Comparison of ENCODE assay signal across 9 mouse cellular contexts in genomic region chr11:94970210-94970943, GRCm38 (mm10). TPM values are rescaled to one million over a fixed set of nuclear protein-coding genes. Genes with fewer than 3 reads are reported as not detected.
DNase-seq lines count a peak whose midpoint lies in the region; ATAC-seq and TF ChIP-seq lines count a peak whose summit lies in the region.
"Had no signal": no experiment of that assay in that cellular context is flagged by ENCODE, and none has a peak within 500 bp of the region (broad histone marks: within the 10 kb centered on the region; RNA-seq: fewer than 3 reads in every experiment).

No protein-coding gene starts in this region.

- H3K36me3 ChIP-seq in kidney, adult 2 months (ENCODE audit: control insufficient read depth, insufficient read depth, low read length), result no peaks in the 10 kb centered on the region
- H3K36me3 ChIP-seq in liver, postnatal 0 days (replicated peaks; ENCODE audit: insufficient read depth, low read length), result no peaks in the 10 kb centered on the region
- no peaks in the 10 kb centered on the region for H3K36me3 ChIP-seq in neural tube, embryonic 14.5 days (ENCODE audit: control insufficient read depth, insufficient read depth, low read length)
- H3K36me3 ChIP-seq: heart, embryonic 13.5 days had no signal

- TF ChIP-seq EP300 in liver, postnatal 0 days (IDR thresholded peaks at IDR 0.05; ENCODE audit: low read depth), result no peak

- H3K9ac ChIP-seq in liver, postnatal 0 days (replicated peaks), result no peak overlapping the region
- no peak overlapping the region for H3K9ac ChIP-seq in neural tube, embryonic 14.5 days (replicated peaks; ENCODE audit: low read depth, low read length)
- H3K9ac ChIP-seq: heart, embryonic 13.5 days had no signal

- TF ChIP-seq CTCF in kidney, adult 2 months (conservative IDR thresholded peaks at IDR 0.05; ENCODE audit: insufficient read depth, insufficient read length, low read depth, low read length), result peak; percentile 58
- TF ChIP-seq CTCF in liver, postnatal 0 days (IDR thresholded peaks at IDR 0.05; ENCODE audit: low read depth), result peak; percentile 93

- WGBS in kidney, adult 2 months, result 64% methylated on average over 15 of the region's 15 CpGs
- WGBS in liver, postnatal 0 days (ENCODE audit: insufficient replicate concordance), result 43% methylated on average over 15 of the region's 15 CpGs
- WGBS in neural tube, embryonic 14.5 days, result 62% methylated on average over 15 of the region's 15 CpGs

- no peak for TF ChIP-seq POLR2A in kidney, adult 2 months (IDR thresholded peaks at IDR 0.05; ENCODE audit: low read depth, low read length)

- no peak overlapping the region for H3K4me2 ChIP-seq in liver, postnatal 0 days (ENCODE audit: low read depth, low read length)
- H3K4me2 ChIP-seq in neural tube, embryonic 14.5 days (ENCODE audit: low read depth, low read length), result no peak overlapping the region
- H3K4me2 ChIP-seq: heart, embryonic 13.5 days had no signal

- H3K4me1 ChIP-seq in kidney, adult 2 months (ENCODE audit: control insufficient read depth, insufficient read depth, low read length), result no peaks in the 10 kb centered on the region
- H3K4me1 ChIP-seq in liver, postnatal 0 days (ENCODE audit: insufficient read depth), result no peaks in the 10 kb centered on the region
- H3K4me1 ChIP-seq in neural tube, embryonic 14.5 days (ENCODE audit: control insufficient read depth, insufficient read depth, low read length), result no peaks in the 10 kb centered on the region

- peak; percentile 61 for DNase-seq in A20 (ENCODE audit: low read depth, low spot score)
- DNase-seq in ES-CJ7 (ENCODE audit: low read depth, low spot score), result peak; percentile 86
- DNase-seq in cerebellum, postnatal 10 days, result peak; percentile 87 to 93
- DNase-seq in frontal cortex, postnatal 25 days (ENCODE audit: low spot score in 2 of 2), result peak; percentile 73 to 77
- DNase-seq in kidney, adult 2 months, result peak; percentile 80
- peak; percentile 63 for DNase-seq in liver, postnatal 0 days
- no peak for DNase-seq in yolk sac, embryonic 10.5 days (ENCODE audit: low spot score)

- H3K4me3 ChIP-seq in kidney, adult 2 months (ENCODE audit: insufficient read depth, low read depth, low read length), result no peak overlapping the region
- no peak overlapping the region for H3K4me3 ChIP-seq in liver, postnatal 0 days (ENCODE audit: low read depth, low read length)
- H3K4me3 ChIP-seq in neural tube, embryonic 14.5 days (ENCODE audit: low read depth, low read length), result no peak overlapping the region
- H3K4me3 ChIP-seq: heart, embryonic 13.5 days had no signal

- H3K27me3 ChIP-seq in kidney, adult 2 months (replicated peaks; ENCODE audit: control insufficient read depth, insufficient read depth, low read length), result no peaks in the 10 kb centered on the region
- H3K27me3 ChIP-seq in liver, postnatal 0 days (ENCODE audit: insufficient read depth, low read length), result 0 out of 2 replicates have a peak, but pooled peaks cover 13% of the 10 kb centered on the region
- H3K27me3 ChIP-seq in neural tube, embryonic 14.5 days (ENCODE audit: control insufficient read depth, insufficient read depth, low read length), result no peaks in the 10 kb centered on the region

- no peaks in the 10 kb centered on the region for H3K9me3 ChIP-seq in liver, postnatal 0 days (ENCODE audit: low read length)
- no peaks in the 10 kb centered on the region for H3K9me3 ChIP-seq in neural tube, embryonic 14.5 days (ENCODE audit: control insufficient read depth, low read length)
- H3K9me3 ChIP-seq: heart, embryonic 13.5 days had no signal

- H3K27ac ChIP-seq in kidney, adult 2 months (ENCODE audit: insufficient read depth, low read depth, low read length), result no peak overlapping the region
- H3K27ac ChIP-seq in liver, postnatal 0 days (ENCODE audit: low read depth), result no peak overlapping the region
- no peak overlapping the region for H3K27ac ChIP-seq in neural tube, embryonic 14.5 days (ENCODE audit: low read depth, low read length)
- H3K27ac ChIP-seq: heart, embryonic 13.5 days had no signal

- peak; percentile 25; the same call in 1 of the 2 replicates for ATAC-seq in liver, postnatal 0 days
- ATAC-seq in neural tube, embryonic 14.5 days (ENCODE audit: low read depth), result peak; percentile 49; the same call in 1 of the 2 replicates

RNA-seq across cellular contexts. Expression of gene Hils1, which starts 3.0 kb away (rescaled TPM):
- polyA plus RNA-seq in kidney, adult 2 months (2012; rRNA removed), result 0.56 TPM in 1 of 2 replicates, not detected in the other
- polyA plus RNA-seq in liver, postnatal 0 days (2015; fragmentation: Nextera tagmentation; extraction: Ambion mirVana), result not detected in 2 replicates
- polyA plus RNA-seq in neural tube, embryonic 14.5 days (2014; fragmentation: Nextera tagmentation; extraction: Ambion mirVana), result not detected in 2 replicates
- polyA plus RNA-seq: heart, embryonic 13.5 days had no signal

RNA-seq across cellular contexts. Expression of gene Sgca, which starts 5.8 kb away (rescaled TPM):
- polyA plus RNA-seq in kidney, adult 2 months (2012; rRNA removed), result 5.0 and 23.9 TPM in 2 replicates
- polyA plus RNA-seq in liver, postnatal 0 days (2015; fragmentation: Nextera tagmentation; extraction: Ambion mirVana), result 0.13 and 0.96 TPM in 2 replicates
- not detected in 2 replicates for polyA plus RNA-seq in neural tube, embryonic 14.5 days (2014; fragmentation: Nextera tagmentation; extraction: Ambion mirVana)

RNA-seq across cellular contexts. Expression of gene Ppp1r9b, which starts 20.5 kb away (rescaled TPM):
- 24.1 and 29.9 TPM in 2 replicates for polyA plus RNA-seq in kidney, adult 2 months (2012; rRNA removed)
- polyA plus RNA-seq in liver, postnatal 0 days (2015; fragmentation: Nextera tagmentation; extraction: Ambion mirVana), result 5.7 and 6.1 TPM in 2 replicates
- polyA plus RNA-seq in neural tube, embryonic 14.5 days (2014; fragmentation: Nextera tagmentation; extraction: Ambion mirVana), result 27.7 and 29.8 TPM in 2 replicates

RNA-seq across cellular contexts. Expression of gene Col1a1, which starts 34.4 kb away (rescaled TPM):
- 25.3 and 29.6 TPM in 2 replicates for polyA plus RNA-seq in kidney, adult 2 months (2012; rRNA removed)
- polyA plus RNA-seq in liver, postnatal 0 days (2015; fragmentation: Nextera tagmentation; extraction: Ambion mirVana), result 29.8 and 37.8 TPM in 2 replicates
- 7.4 and 239 TPM in 2 replicates for polyA plus RNA-seq in neural tube, embryonic 14.5 days (2014; fragmentation: Nextera tagmentation; extraction: Ambion mirVana)

RNA-seq across cellular contexts. Expression of gene Samd14, which starts 39.3 kb away (rescaled TPM):
- 3.2 and 3.7 TPM in 2 replicates for polyA plus RNA-seq in kidney, adult 2 months (2012; rRNA removed)
- 14.5 and 16.1 TPM in 2 replicates for polyA plus RNA-seq in liver, postnatal 0 days (2015; fragmentation: Nextera tagmentation; extraction: Ambion mirVana)
- 131 and 144 TPM in 2 replicates for polyA plus RNA-seq in neural tube, embryonic 14.5 days (2014; fragmentation: Nextera tagmentation; extraction: Ambion mirVana)
